Mouse (Mus musculus) cerebellum, adult 9-11 months (tissue): ENCODE measurements around the gene Gm8909.
"Not testable (repeated sequence)": the region's sequence is repeated elsewhere in the genome, so short reads cannot be mapped to it uniquely, and the experiment has no call there.

Source experiments
- DNase-seq: peaks from one replicate; pipeline ENCODE4 v3.0.0; 2022

Gm8909 gene

DNA sequence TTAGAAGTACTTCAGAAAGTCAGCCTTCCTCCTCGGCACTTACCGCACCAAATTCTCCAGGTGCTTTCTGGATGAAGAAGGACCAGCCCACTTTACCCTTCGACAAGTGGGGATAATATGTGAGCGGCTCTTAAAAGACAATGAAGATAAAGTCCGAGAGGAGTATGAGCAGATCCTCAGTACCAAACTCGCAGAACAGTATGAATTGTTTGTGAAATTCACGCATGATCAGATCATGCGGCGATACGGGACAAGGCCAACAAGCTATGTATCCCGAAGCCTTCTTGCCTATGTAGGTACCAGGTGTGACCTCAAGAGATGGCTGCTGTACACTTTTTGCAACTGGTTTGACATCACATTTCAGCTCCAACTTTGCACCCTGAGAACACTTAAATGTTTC lies 10.1 kb downstream of the Gm8909 start:
- not testable (repeated sequence) for DNase-seq

DNA sequence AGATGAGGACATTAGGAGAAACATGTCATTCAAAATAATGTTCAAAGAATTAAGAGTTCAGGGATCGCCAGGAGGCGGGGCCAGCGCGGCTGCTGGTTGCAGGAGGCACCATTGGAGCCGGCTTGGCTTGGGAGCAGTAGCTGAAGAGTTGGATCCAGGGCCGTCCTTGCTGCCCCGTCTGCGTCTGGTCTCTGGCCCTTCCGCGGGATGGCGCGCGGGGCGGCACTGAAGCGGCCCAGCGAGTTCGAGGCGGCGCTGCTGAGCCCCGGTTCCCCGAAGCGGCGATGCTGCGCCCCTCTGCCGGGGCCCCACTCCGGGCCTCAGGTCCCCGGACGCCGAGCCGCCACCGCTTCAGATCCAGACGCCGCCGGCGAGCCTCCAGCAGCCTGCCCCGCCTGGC lies 10.6 kb downstream of the Gm8909 start:
- DNase-seq, result not testable (repeated sequence)

DNA sequence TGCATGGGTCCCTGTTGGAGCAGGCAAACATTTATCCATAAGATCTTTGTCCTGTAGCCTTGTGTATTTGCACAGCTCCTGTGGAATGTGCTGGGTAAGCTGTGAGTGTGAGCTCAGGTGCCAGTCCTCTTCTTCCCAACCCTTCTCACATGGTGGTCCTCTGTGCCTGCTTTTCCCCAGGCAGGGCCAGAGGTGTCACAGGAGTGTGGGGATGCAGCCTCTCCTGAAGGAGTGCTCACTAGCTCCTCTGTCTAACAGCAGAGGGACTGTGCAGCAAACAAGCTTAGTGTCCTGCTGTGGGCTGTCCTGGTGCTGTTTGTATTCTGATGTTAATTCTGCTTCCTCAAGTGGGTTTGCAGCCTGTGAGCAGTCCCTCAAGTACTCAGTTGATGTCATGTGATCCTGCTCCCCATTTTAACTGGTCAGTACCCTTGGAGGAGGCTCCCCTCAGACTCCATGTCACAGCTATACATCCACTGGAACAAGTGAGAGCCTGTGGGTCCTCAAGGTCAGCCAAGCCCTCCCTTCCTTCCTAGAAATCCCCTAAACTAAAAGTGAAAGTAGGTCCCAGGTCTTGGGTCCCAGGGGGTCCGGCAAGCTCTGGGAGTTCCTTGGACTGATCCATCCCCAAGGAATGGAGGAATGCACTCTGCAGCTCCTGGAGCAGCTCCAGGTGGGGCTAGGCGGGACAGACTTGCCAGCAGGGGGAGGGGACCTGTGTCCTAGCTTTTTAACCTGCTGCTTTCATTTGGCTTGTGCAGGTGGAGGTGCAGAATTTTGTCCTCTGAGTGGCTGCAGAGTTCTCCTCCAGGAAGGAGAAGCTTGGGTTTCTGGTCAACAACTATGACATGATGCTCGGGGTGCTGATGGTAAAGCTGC lies 13.8 kb downstream of the Gm8909 start:
- DNase-seq, result no peak

DNA sequence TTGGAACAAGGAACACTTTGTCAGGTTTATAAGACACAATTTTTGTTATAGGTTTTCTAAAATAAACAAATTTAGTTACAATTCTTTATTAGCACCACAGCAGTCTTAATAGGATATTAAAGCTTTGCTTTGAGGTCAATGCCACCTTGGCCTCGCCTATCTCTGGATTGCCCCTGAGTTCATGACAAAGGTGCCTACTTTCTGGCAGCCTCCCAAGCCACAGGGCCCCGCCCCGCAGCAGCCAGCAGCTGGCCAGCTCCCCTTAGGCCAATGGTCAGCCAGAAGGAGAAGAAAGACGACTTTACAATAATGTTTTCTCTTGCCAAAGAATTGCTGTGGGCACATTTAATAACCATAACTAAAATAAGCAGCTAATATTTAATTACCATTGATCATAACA lies 17.1 kb downstream of the Gm8909 start:
- not testable (repeated sequence) for DNase-seq

DNA sequence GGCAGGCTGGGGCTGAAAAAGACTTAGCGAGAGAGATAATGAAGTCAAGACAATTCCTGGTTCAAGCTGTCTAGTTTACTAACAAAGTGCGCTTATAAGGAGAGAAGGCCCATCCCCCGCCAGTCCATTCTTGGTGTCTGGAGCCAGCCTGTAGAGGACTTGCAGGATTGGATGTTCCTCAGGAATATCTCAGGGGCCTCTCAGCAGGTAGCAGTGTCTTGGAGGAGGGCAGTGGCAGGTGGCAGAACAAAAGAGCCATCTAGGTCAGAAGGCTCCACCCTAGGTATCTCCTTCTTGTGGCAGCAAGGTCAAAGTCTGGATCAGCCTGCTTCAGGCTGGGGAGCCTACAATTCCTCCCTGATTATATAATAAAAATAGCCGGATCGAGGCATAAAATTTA lies 19.9 kb downstream of the Gm8909 start:
- not testable (repeated sequence) for DNase-seq

DNA sequence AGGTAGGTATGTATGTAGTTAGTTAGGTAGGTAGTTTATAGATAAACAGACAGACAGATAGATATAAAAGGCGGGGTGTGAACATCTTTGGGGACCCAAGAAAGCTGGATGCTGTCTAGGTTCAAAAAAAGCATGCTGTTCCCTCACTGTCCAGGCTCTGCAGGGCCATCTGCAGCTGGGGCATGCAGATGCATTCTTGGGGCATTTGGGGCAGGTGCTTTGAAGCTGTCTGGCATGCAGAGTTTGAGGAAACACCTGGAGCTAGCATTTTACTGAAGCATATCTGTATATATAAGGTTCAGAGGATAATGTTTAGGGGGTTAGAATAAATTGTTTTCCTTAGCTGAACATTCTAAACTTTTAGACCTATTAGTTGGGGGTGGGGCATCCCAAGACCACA lies 21.4 kb downstream of the Gm8909 start:
- not testable (repeated sequence) for DNase-seq

DNA sequence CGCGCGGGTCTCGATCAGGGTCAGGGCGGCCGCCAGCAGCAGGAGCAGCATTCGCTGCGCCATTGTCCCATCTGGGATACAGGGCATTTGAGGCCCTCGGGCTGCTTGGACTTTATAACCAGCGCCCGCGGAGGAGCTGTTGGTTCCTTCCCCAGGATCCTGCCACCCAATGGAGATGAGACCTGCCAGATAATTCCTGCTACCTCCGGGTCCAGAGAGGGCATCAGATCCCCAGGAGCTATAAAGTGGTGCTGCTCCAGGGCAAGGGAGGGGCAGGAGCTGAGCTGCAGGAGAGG lies 22.5 kb downstream of the Gm8909 start:
- DNase-seq, result not testable (repeated sequence)

DNA sequence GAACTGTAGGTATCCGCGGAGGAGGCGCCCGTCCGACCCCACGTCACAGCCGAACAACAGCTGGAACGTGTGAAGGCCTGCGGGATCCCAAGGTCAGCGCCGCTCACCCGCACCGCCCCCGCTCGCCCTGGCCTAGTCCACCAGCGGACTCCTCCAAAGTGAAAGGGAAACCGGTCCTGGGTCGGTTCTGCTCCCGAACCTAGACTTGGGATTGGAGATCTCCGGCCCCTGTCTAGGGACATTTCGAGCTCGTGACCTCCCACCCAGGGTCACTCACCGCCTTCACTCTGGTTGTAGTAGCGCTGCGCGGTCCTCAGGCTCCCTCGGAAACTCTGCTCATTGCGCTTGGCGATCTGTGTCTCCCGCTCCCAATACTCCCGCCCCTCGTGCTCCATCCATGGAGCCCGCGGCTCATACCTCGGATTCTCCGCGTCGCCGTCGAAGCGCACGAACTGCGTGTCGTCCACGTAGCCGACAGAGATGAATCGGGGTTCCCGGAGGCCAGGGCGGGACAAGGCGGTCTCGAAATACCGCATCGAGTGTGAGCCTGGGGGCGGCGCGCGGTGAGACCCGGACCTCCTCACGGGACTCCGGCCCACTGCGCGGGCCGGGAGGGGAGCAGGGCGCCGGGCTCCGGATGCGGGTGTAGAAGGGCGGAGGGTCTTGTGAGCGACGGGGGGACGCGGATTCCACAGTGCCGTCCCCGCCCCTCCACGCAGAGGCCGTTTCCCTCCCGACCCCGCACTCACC lies 23.1 kb downstream of the Gm8909 start:
- no peak for DNase-seq

DNA sequence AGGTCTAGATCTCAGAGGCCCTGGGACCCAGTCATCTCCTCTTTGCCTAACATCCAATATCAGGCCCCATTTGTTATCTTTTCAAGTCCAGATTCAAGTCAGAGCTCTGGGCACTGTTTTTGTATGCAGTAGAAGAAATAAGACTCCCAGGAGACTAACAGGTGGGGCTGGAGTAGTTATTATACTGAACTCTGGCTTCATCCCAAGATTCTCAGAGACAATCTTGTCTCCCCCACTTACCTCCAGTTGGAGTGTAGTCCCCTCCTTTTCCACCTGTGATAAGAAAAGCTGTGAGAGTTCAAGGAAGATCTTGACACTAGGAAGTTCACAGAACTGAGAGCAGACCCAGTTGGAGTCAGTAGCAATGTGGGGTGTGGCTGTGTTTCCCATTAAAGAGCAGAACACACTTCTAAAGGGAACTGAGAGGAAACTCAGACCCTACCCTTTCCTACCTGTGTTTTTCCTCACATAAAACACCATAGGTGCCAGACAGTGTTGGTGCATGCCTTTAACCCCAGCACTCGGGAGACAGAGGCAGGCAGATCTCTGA lies 32.0 kb downstream of the Gm8909 start:
- not testable (repeated sequence) for DNase-seq

DNA sequence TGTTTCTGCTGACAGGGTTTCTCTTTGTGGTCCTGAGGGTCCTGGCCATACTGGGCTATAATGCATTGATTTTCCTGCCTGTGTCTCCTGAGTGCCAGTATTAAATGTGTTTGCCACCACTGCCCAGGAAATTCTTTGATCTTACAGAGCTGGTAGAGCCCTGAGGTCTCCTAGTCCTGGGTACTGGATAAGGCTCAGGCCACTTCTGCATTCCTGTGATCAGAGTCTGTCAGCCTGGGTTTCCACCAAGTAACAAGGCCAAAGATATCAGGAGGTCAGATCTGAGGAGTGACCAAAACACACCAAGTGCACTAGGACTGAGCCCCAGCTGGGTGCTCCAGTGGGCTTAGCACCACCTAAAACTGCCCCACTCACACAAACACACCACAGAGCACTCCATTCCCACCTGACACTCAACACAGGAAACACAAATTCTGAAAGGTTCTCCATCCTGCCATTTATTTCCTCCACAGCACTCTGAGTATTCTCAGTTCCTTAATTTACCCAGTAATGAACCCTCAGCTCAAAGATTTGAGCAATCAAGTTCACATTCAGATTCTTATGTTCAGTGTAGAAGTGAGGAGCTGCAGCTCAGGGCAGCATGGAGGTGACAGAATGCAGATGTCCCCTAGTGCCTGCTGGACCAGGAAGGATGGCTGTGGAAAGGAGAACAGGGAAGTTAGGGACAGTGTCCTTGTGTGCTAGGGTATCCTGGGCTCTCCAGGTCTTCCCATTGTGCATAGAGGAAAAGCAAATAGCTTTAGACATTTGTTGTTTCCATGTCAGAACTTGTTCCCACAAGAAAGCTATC lies 32.7 kb downstream of the Gm8909 start:
- not testable (repeated sequence) for DNase-seq

DNA sequence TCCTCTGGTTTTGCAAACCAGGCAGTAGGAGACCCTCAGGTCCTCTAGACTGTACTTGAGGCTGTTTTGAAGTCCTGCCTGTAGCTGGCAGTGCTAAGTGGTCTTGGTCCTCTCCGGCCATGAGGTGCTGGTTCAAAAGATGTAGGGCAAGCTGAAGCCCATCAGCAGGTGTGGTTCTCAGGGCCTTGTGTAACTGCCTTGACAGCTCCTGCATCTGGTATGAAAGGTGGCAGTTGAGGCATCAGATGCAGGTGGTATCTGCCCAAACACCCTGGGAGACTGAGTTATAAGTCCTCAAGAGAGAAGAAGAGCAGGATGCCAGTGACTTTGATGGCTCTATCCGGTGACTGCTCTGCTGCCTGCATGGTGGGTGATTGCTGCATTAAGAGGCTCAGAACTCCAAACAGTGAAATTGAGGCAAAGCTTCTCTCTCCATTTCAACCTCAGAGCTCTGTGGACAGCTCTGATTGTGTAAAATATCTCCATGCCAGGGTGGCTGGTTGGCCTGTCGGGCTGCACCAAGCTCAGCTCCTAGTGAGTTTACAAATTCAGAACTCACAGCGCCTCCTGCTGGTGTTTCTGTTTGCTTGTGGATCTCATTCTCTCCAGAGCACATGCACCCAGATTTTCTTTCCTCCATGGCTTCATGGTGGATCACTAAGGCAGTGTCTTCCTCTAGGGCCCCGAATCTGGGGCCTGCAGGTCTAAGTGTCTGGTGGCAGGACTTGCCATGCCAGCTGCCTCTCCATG lies 36.6 kb downstream of the Gm8909 start:
- DNase-seq, result no peak

DNA sequence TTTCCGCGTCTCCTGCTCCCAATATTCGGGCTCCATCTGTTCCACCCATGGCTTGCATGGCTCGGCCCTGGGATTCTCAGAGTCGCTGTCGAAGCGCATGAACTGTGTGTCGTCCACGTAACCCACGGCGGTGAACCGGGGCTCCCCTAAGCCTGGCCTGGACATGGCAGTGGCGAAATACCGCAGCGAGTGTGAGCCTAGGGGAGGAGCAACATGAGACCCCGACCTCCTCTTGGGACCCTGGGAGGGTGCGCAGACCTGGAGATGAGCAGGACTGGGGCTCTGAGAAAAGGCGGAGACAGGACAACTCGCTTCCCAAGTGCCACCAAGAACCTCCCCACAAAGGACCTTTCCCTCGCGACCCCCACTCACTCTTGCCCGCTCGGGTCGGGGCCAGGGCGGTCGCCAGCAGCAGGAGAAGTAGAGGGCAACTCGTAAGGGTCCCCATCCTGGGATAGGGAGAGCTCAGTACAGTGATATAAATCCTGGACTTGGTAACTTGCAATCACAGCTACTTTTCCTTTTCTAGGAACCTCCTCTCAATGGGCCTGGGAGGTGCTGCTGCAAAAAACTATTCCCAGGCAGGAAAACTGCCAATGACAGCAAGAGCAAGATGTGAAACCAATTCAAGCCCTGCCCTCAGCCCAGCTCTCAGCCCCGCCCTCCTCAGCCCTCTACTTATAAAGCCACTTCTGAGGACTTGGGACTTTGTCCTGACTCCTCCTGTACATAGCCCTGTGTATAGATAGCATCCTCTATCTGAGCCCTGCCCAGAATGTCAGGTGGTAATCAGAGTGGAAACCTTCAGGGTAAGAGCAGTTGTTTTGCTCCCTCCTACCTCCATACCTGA lies 39.1 kb downstream of the Gm8909 start, which contains the start of gene Gm7030:
Gene Gm7030, minus strand, starts transcription at position 458 of the 850 bp plus-strand sequence.
- DNase-seq, result not testable (repeated sequence)

DNA sequence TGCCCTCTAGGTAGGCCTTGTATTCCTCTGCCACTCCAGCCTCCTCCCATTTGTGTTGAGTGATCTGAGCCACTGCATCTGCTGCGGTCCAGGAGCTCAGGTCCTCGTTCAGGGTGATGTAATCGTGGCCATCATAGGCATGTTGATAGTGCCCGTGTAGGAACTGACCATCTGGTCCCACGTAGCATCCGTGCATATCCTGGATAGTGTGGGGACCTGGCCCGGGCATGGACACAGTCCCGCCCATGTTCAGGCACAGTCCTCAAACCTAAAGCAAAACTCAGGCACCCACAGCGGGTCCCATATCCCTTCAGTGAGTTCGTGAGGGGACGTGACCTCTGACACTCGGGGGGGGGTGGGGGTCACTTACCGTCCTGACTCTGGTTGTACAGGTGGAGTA lies 39.8 kb downstream of the Gm8909 start:
- not testable (repeated sequence) for DNase-seq

DNA sequence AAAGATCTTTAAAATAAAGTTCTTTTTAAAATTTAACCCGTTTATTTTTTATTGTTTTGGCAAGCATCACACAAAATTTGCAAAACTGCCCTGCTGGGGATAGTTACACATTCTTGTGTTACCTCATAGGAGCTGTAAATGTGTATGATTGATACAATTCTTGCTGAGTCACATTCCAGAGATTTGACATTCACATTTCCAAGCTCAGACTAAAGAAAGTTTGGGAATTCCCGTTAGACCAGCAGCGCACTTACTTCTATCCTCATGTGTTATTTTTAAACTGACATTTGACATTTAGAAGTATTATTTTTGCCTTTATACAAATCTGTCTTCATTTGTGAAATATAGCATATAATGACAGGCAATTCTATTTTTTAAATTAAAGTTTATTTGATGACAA lies 44.2 kb downstream of the Gm8909 start:
- DNase-seq, result not testable (repeated sequence)

DNA sequence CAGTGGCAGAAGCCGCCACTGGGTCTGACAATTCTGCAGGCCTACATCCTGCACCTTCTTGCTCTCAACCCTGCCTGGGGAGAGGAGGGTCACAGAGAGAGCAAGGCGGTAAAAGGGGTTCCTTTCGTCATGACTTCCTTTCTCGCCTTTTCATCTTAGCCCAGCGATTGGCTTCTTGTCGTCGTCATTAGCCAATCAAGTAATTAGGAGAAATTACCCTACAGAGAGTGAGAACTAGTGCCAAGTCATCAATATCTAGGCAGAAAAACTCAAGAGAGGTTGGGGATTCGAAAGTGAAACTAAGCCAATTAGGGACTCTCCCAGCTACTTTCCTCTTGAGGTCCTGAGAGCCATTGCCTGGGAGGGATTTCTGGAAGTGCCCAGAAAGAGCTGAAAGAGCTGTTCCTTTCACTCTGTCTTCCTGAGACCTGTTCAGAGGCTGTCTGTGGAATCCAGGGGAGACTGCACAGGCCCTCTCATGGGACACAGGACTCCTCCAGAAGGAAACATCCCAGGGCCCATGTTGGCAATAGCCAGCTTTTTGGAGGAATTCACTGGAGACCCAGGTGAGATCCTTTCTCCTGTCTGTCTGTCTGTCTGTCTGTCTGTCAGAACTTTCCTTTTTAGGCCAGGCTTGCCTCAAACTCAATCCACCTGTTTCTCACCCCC lies 46.9 kb downstream of the Gm8909 start, which contains the start of gene Gm19684:
Gene Gm19684, plus strand, starts transcription at position 327 of the 669 bp plus-strand sequence.
- not testable (repeated sequence) for DNase-seq

DNA sequence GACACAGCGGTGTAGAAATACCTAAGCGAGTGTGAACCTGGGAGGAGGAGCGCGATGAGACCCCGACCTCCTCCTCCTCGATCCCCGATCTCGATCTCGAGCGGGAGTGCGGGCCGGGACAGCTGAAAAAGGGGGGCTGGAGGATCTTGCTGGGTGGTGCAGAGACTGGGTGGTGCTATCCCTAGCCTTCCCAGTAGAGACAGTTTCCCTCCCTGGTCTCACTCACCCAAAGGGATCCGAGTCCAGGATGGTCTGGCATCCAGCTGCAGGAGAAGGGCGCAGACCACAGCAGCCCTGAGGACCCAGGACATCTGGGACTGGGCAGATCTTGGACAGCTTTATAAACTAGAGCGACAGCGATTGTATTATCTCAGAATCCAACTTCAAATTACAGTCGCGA lies 47.5 kb downstream of the Gm8909 start:
- not testable (repeated sequence) for DNase-seq

DNA sequence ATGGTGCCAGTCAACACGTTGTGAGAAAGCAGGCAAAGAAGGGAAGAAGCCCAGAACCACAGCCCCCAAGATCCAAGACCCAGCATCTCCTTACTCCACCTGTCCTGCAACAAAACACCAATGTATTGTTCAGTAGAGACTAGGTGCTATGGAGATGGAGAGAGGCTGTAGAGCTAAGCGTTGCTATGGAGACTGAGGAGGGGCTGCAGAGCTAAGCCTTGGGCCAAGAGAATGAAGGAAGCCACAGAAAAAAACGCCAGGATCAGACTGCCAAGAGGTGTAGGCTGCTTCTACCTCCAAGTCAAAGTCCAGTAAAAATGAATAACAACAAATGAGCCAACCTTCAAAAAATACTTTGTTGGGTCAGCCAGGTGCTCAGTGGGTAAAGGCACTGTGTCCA lies 51.8 kb downstream of the Gm8909 start:
- not testable (repeated sequence) for DNase-seq
